Mouse (Mus musculus): Measurements from ENCODE around the gene Prim2.
A peak's percentile ranks its signal among the peaks of the same experiment; 100 is the strongest.

The Prim2 gene

DNA sequence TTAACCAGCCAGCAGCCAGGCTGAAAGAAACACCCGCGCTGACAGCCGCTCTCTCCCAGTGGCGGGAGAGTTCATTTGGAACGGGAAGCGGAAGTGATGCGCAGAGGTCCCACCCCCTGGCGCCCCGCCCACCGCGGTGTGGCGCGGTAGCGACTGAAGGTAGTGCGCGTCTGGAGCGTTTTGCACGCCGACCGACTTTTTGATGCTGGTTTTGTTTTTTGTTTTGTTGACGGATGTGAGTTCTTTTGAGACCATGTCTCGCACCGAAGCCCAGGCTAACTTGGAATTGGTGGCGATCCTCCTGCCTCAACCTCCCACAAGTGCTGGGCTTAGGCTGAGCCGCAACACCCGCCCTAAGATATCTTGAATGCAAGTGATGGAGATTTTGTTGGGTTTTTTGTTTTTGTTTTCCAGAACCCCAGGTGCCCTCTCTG is at the start of gene Prim2:
TSS of gene Prim2 (minus strand) at position 88 of the 434 bp plus-strand sequence.
- DNase-seq (ENCODE audit: low spot score in 2 of 2): peak; percentile 79 to 84

DNA sequence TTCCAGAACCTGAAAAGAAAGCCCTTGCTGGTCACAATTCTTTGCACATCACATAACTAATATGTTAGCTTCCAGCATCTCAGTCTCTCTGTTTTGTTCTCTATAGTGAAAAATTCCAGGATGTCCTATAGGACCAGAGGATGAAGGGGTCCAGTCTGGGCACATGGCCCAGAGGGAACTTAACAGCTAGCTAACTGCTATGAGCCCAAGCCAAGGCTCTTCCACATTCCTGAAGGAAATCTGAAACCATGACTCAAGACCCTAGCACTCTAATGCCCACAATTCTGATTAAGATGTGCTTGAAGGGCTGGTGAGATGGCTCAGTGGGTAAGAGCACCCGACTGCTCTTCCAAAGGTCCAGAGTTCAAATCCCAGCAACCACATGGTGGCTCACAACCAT is 48.0 kb upstream of the Prim2 start:
- DNase-seq (ENCODE audit: low spot score in 2 of 2): no peak

DNA sequence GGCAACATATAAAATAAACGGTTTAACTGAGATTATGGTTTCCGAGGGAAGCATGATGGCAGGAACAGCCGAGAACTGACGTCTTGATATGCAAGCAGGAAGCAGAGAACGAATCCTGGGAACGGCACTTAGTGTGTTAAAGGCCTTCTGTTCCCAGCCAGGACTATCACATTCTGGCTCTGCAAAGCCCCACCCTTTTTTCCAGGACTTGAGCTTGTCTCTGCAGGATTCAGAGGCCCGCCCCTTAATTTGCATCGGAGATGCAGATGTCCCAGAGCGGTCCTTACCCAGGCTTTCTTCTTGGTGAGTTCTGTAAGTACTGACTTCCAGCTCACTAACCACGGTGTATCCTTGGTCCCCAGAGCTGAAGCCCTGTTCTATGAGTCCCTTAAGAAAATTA is 45.2 kb upstream of the Prim2 start:
- DNase-seq (ENCODE audit: low spot score in 2 of 2): no peak

DNA sequence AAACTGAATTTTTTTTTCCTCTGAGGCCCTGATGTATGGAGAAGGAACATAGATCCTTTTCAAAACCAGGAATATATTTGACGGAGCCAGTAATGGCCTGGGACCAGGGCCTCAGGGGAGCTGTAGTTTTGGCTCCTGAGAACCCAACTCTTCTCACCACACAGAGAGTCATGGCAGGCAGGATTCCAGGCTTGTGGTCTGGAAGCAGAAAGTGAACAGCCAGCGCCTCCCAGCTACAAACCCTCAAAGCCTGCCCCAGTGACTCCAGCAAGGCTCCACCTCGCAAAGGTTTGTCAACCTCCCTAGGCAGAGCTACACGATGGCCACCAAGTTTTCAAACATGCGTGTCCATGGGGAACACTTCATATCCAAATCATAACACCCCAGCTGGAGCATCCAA is 42.4 kb upstream of the Prim2 start:
- DNase-seq (ENCODE audit: low spot score in 2 of 2): no peak

DNA sequence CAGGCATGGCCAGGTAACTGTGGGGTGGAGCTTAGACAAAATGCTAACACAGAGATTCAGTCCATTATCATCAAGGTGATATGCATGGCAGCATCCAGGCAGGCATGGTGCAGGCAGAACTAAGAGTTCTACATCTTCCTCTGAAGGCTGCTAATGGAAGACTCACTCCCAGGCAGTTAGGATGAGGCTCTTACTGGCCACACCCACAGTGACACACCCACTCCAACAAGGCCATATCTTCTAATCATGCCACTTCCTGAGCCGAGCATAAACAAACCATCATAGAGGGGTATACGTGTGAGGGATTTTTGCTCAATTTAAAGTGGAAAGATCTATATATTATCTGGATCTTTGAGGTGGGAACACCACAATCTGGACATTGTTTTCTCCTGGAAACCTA is 40.0 kb upstream of the Prim2 start:
- DNase-seq (ENCODE audit: low spot score in 2 of 2): no peak

DNA sequence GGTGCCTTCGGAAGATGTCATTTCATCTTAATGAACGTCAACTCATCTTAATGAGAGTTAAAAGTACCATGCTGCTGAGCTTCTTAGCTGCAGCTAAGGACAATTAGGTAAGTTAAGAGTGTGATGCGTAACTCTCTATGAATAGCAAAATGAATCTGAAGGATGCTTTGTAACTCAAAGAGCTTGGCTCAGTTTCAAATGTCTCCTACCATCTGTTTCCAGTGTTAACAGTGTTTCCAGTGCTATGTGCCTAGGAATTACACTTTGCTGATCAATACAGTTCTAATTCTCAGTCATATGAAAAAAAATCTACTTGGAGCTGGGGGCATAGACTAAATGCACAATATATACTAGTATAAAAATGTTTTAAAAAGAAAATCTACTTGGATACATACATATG is 31.6 kb upstream of the Prim2 start:
- no peak for DNase-seq (ENCODE audit: low spot score in 2 of 2)

DNA sequence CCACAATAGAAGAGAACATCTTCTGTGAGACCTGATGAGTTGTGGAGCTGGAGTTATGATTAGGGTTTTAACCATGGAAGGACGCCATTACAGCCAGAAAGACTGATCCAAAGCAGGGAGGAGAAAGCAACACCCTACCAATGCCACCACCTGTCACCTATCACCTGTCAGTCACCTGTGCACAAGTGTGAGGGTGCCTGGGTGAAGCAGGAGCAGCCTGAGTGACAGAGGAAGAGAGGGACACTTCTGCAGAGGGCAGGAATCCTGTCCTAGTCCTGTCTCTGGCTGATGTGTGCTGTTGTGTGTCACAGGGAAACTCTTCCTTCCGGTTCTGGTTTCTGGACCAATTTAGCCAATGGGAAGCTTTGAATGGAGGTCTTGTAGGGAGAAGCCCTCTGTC is 26.4 kb upstream of the Prim2 start:
- no peak for DNase-seq (ENCODE audit: low spot score in 2 of 2)

DNA sequence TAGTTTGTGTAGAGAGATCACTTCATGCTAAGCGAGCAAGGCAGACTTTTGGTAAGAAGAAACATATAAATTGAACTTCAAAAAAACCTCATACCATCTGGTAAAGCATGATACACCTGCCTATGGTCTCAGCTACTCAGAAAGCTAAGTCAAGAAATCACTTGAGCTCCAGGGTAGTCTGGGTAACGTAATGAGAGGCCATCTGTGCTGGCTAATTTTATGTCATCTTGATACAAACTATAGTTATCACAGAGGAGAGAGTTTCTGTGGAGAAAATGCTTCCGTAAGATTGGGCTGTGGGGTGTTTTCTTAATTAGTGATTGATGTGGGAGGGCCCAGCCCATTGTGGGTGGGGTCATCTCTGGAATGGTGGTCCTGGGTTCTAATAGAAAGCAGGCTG is 24.3 kb upstream of the Prim2 start:
- DNase-seq (ENCODE audit: low spot score in 2 of 2): no peak

DNA sequence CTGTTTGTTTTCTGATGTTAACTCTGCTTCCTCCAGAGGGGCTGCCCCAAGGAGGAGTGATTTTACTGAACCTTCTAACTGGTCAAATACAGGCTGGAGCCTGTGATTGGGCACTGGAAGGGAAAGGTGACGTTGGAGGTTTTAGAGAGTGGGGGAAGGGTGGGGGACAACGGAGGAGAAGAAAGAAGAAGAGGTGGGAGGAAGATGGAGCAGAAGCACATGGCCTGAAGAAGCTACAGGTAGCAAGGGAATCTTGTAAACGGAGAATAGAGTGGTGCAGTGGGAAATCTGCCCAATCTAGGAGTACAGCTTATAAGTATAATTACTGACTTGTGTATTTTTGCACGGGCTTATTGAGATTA is 20.5 kb upstream of the Prim2 start:
- DNase-seq (ENCODE audit: low spot score in 2 of 2): no peak

DNA sequence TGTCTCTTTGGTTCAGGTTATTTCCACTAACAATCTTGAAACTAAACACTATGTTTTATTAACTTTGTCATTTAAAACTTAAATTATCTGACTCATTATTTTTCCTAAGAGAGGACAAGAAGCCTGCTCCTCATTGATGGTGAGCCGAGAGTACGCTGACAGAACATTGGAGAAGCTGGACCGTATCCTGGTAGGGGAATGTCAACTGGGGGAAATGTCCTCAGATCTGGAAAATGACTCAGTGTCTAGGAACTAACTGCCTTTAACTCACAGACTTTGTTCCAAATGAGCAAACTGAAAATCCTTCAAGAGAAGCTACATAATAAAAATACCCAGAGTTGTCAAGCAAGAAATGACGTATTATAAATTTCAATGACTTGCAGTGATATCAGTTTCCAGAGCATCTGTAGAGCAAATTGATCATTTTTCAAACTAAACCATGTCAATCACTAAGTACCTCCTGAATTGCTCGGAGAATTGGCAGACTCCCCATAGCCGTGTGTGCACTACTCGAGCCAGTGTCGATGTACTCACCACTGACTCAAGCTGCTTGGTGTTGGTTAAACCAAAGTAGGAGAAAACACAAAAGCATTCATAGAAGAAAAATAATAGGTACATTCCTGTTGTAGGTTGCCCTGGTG is 20.0 kb upstream of the Prim2 start:
- DNase-seq (ENCODE audit: low spot score in 2 of 2): no peak

DNA sequence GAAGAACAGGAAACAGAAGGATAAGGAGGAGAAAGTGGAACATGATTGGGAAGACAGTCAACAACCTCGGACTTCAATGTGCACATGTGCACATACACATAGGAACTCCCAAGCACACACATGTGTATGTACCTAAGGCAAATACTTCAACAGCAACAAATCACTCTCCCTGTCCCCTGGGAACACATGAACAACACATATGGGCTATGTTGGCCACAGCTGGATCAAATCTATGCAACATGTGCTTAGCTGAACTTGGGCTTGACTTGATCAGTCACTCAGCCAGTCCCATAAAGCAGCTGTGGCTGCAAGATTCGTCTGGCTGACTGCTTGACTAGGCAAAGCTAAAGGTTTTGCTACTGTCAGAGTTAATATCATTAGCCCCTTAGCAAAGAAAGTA is 19.2 kb upstream of the Prim2 start:
- DNase-seq (ENCODE audit: low spot score in 2 of 2): no peak

DNA sequence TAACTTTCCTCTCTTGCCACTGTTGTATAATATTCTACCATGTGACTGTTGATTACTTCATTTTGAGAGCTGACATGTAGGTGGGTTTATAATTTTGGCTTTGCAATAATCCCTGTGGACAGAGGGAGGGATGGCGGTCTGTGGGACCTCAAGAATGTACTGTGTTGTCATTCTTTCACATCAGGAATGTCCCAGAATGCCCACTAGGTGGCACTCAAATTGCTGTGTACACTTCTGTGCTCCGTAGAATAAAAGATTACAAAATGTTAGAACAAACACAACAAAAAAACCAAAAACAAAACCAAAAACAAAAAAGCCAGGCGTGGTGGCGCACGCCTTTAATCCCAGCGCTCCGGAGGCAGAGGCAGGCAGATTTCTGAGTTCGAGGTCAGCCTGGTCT is 14.9 kb upstream of the Prim2 start:
- DNase-seq (ENCODE audit: low spot score in 2 of 2): no peak

DNA sequence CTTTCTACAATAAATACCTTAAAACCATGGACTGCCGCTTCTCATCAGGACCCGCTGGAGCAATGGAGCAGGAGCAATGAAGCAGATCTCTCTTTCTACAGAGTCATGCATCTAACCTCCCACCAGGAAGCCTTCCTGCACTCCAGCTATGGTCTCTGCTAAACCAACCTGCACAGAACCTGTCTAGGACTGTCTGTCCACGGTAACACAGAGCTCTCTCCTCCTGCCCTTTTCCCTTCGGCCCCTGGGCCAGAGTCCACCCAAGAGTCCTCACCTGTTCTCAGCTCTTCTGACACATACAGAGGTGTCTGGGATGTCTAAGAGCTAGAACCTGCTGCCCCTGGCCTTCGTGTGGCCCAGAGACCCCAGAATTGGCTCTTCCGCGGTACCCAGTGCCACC is 11.3 kb upstream of the Prim2 start:
- DNase-seq (ENCODE audit: low spot score in 2 of 2): no peak

DNA sequence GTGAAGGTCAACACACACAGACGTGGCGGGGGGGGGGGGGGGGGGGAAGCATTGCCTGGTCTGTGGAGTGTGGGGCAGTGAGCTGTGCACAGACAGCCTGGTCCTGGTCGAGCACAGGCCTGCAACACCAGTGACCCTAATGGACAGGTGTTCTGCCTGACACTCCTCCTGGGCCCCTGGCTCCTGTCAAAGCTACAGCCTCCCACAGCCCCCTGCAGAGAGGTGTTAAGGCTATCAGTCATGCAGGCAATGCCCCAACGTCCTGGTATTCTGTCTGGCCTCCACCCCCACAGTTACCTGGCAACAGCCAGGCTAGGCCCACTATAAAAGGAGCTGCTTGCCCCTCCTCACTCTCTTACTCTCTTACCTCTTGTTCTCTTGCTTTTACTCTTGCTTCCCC is 10.8 kb upstream of the Prim2 start:
- no peak for DNase-seq (ENCODE audit: low spot score in 2 of 2)

DNA sequence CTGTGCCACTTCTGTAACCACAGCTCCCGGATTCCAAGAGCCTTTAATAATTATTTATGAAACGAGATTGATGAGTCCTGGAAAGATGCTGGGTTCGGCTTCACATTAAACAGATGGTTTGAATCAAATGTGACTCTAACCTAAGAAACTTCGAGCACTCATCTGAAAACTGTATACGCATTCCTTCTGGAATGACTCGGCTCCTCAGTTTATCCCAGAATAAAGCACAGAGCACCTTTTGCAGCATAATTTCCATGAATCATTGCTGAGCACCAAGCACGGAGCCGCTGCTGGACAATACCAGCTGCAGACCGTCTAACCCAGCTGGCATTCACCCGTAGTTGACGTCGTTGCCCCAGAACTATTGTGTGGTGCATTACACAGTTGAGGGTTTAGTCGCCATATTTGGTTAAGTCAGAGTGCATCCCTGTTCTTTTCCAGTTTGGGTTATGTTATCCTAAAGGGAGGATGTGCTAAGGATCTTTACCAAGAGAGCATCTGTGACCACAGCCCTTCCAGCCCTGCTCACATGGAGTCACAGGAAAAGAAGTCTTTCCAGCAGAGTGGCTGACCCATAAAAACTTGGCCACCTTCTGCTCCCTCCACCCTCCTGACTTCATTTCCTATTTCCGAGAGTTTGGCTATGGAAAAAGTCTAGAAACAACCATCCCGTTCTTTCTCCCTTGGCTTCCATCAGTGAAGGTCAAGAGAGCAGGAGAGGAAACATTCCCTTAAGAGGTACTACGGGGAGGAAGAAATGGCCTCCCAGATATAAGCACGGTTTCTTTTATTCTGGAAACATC is 3.8 kb upstream of the Prim2 start:
- DNase-seq (ENCODE audit: low spot score in 2 of 2): no peak

DNA sequence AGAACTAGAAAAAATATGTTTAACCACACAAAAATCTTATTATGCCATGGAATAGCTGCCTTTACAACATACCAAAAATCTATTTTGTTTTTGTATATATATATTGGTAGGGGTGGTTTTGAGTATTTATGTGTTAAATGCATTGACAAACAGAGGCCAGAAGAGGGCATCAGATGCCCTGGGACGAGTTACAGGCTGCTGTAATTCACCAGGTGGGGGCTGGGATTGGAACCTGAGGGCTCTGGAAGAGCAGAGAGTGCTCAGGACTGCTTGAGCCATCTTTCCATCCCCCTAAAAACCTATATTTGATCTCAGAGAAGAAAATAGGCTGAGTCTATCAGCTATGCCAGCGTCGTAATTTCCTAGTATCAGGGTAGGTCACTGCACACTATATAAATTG is 2.9 kb upstream of the Prim2 start:
- peak in 1 of 2 experiments; percentile 34 for DNase-seq (ENCODE audit: low spot score in 2 of 2)

DNA sequence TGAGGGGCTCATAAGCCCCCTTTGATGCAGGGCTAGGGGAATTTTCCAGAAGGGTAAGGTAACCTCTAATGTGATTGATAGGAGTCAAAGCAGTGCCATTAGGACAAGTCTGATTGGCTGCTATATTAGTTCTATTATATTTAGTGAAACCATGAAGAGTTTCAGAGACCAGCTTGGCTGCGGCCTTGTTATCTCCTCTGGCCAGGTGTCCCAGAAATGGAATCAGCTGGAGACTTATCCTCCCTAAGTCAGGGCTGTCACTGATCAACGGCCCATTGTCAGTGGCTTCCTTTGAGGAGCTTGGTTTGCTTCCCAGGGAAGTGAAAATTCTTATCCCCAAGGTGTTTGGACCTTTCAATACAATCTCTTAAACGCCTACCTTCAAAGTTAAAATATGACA is 2.5 kb upstream of the Prim2 start:
- DNase-seq (ENCODE audit: low spot score in 2 of 2): no peak

DNA sequence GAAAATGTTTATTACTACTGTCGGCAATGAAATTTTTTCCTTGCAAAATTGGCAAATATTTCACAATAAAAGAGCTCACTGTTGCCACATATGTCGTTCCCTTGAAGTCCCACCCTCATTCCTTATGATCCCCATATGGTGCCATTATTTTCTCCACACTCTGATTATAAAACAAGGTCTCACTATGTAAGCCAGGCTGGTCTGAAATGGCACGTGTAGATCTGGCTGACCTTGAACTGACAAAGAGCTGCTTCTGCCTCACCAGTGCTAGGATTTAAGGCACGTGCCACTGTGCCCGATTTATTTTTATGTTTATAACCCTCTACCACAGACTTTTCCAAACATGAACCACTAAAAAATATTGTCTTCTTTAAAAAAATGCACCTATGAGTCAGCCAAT is 1.8 kb upstream of the Prim2 start:
- no peak for DNase-seq (ENCODE audit: low spot score in 2 of 2)

DNA sequence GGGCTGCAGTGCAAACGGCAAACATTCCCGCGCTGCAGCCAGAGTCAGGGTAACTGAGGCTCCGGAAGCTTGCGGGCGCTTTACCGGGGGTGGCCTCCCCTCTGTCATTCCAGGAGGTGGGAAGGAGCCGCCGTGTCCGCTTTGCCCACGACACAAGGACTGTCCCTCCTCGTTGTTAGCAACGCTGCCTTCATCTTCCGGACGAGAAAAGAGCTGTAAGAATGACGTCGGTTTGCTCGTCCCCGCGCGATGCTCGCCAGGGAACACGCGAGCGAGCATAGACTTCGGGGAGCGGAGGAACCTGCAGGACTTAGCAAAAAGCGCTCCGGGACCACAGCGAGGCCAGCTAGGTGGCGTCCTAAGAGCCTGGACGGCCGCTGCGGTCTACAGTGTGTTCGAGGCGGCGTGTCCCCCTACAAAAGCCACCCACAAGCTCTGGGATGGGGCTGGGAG is 595 bp upstream of the Prim2 start:
- peak; percentile 23 to 64 for DNase-seq (ENCODE audit: low spot score in 2 of 2)

DNA sequence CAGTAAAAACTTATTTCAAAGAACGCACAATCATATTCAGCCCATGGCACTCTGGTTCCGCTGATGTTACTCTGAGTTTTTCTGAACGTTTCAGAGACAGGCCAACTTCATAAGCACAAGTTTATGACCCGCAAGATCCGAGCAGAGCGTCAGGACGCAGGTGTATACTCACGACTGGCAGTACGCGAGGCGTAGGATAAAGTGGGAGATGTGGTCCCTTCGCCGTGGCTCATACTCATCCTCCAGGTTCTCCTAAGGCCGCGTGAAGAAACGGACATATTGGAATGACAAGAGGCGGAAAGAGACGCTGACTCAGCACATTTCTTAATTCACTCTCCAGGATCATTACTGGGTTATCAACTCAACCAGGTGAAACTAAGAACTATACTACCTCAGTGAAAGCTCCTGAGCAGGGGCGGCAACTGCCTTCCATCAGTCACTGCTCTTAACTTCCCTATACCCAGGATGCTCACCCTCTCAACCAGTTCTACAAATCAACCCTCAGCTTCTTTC is 5.9 kb downstream of the Prim2 start:
- DNase-seq (ENCODE audit: low spot score in 2 of 2): no peak

DNA sequence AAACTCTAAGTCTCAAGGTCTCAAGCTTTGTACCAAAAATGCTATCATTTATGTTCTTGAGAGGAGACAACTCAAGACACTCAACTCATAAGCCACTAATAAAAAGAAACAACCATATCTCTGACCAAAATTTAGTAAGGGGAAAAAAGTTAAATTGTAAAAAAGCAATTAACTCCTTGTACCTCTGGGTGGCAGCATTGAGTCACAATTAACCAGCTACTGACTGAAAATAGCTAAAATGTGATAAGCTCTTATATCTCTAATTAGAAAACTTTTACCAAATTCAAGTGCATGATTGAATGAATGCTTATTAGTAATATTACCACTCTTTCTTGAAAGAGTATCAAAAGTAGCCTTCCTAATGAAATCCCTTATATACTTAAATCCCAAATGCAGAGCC is 6.4 kb downstream of the Prim2 start:
- no peak for DNase-seq (ENCODE audit: low spot score in 2 of 2)

DNA sequence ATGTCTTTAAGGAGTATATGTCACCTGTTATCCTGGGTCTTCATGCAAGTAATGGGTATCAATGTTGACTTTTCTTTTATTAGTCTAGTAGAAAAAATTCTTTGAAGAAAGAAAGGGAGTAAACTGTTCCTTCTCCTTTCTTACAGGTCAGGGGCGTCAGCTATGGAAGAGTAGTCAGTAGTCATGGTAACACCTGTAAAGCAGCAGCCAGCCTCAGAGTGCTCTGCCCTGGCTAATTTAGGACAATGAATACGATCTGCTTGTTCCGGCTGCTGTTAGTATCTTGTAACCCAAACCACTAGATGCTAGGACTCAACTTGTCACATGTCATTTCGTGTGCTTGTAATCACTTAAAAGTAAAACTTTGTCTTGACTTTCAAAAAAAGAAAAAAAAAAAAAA is 11.3 kb downstream of the Prim2 start:
- no peak for DNase-seq (ENCODE audit: low spot score in 2 of 2)

DNA sequence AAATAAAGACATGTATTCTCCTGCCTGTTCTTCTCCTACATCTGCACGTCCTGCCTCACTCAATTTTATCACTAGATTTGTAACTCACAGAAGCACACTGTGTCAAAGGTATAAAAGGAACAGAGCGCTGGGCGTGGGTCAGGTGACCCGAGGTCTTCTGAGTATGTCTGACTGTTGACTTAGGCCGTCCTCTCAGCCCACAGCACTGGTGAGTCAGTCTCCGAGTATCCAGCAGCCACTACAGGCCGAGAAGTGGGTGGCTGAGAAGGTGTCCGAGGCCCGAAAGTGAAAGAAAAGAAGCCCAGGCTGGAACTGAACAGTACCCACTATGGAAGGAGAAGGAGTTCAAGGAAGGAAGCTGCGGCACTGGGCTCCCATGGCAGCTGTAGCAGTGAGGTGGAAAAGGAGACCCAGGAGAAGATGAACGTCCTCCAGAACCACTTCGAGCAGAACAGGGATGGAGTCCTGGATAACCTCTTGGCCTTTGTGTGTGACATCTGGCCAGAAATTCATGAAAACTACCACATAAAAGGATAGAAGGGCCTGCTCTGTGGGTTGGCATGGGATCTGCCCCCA is 11.9 kb downstream of the Prim2 start:
- no peak for DNase-seq (ENCODE audit: low spot score in 2 of 2)
